Mouse (Mus musculus): ENCODE results near the gene Mgme1. TPM values are rescaled to one million over a fixed set of nuclear protein-coding genes. Genes with fewer than 3 reads are reported as not detected.

Gene Mgme1
- polyA plus RNA-seq, 1 experiment from 2014 or later = 24.2 TPM

GRCm38 (mm10) chr2:144330352-144330959, 60.0 kb downstream of the Mgme1 start:
- H3K9ac ChIP-seq = peak overlapping the region; percentile 12; the same call in 1 of the 2 replicates
- H3K27me3 ChIP-seq = peaks cover 90% of the 10 kb centered on the region
- peak; percentile 54; the same call in 1 of the 2 replicates for ATAC-seq (replicated peaks; ENCODE audit: low FRiP score)
- no peak overlapping the region for H3K27ac ChIP-seq
- no peaks in the 10 kb centered on the region for H3K9me3 ChIP-seq (replicated peaks)
- H3K4me3 ChIP-seq (replicated peaks) = peak overlapping the region; percentile 58
- WGBS = under 1% methylated on average over 41 of the region's 41 CpGs
- peaks cover 43% of the 10 kb centered on the region for H3K4me1 ChIP-seq
- H3K36me3 ChIP-seq = no peaks in the 10 kb centered on the region
- peak overlapping the region; percentile 97 for H3K4me2 ChIP-seq

Other genes starting within 250 kb of the Mgme1 start
- not detected in 2 replicates for gene Banf2, start 237.6 kb upstream of the Mgme1 start, polyA plus RNA-seq (2015; fragmentation: Nextera tagmentation; extraction: Ambion mirVana)
- gene Snx5, start 243 bp downstream of the Mgme1 start, polyA plus RNA-seq (2015; fragmentation: Nextera tagmentation; extraction: Ambion mirVana) = 125 and 129 TPM in 2 replicates
- gene Ovol2, start 61.5 kb downstream of the Mgme1 start, polyA plus RNA-seq (2015; fragmentation: Nextera tagmentation; extraction: Ambion mirVana) = 1.0 and 1.5 TPM in 2 replicates
- 48.5 and 50.3 TPM in 2 replicates for gene Kat14, start 98.3 kb downstream of the Mgme1 start, polyA plus RNA-seq (2015; fragmentation: Nextera tagmentation; extraction: Ambion mirVana)
- gene Pet117, start 98.3 kb downstream of the Mgme1 start, polyA plus RNA-seq (2015; fragmentation: Nextera tagmentation; extraction: Ambion mirVana) = 3.1 and 4.5 TPM in 2 replicates

Data from kidney, embryonic 15.5 days (tissue).